ENCODE assay signal across 9 mouse cellular contexts in the genomic region with DNA sequence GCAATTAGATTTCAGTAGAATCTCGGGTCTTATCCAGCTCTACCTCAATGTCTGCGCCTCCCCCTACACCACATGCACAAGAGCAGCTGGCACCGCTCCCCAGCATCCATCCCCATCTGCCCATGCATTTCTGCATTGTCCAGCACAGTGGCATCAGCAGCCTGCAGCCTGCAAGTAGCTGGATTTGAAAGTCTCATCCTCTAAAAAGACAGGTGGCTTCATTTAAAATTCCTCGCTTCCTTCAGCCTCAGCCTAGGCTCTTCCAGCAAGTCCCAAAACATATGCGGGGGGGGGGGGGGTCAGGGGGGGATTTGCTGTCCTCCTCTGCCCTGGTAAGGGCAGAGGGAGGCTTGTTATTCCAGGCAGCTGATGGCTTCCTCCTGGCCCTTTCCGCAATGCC.
DNase-seq lines count a peak whose midpoint lies in the region; ATAC-seq and TF ChIP-seq lines count a peak whose summit lies in the region.
"Had no signal": no experiment of that assay in that cellular context is flagged by ENCODE, and none has a peak within 500 bp of the region (broad histone marks: within the 10 kb centered on the region; RNA-seq: fewer than 3 reads in every experiment).

No protein-coding gene starts in this region.

- 49% methylated on average over 6 of the region's 6 CpGs for WGBS in kidney, postnatal 0 days
- 48% methylated on average over 6 of the region's 6 CpGs for WGBS in embryonic facial prominence, embryonic 15.5 days

- no peak for ATAC-seq in kidney, postnatal 0 days (replicated peaks; ENCODE audit: low FRiP score, low read depth)
- peak; percentile 19 for ATAC-seq in embryonic facial prominence, embryonic 15.5 days (ENCODE audit: insufficient number of reproducible peaks, low FRiP score, low TSS enrichment, low read depth)

- H3K27me3 ChIP-seq in kidney, postnatal 0 days (ENCODE audit: insufficient read depth, low read length): no peaks in the 10 kb centered on the region
- no peaks in the 10 kb centered on the region for H3K27me3 ChIP-seq in embryonic facial prominence, embryonic 15.5 days

- no peak overlapping the region for H3K9ac ChIP-seq in kidney, postnatal 0 days (ENCODE audit: low read depth, low read length)
- no peak overlapping the region for H3K9ac ChIP-seq in embryonic facial prominence, embryonic 15.5 days

- DNase-seq in kidney, postnatal 0 days (ENCODE audit: low spot score): peak; percentile 40
- no peak for DNase-seq in kidney, postnatal 10 days
- DNase-seq in layer of hippocampus, adult 9-10 months (ENCODE audit: low spot score): peak; percentile 17
- peak; percentile 39 for DNase-seq in retina, postnatal 7 days (ENCODE audit: low read depth, low spot score)
- no peak for DNase-seq in gastrocnemius, postnatal 25 days
- DNase-seq in urinary bladder, postnatal 14 days (ENCODE audit: low spot score): no peak
- no peak for DNase-seq in MN1 (ENCODE audit: low spot score)
- DNase-seq: adrenal gland, postnatal 25 days had no signal

- H3K36me3 ChIP-seq in kidney, postnatal 0 days (ENCODE audit: insufficient read depth, low read length): no peaks in the 10 kb centered on the region
- H3K36me3 ChIP-seq in embryonic facial prominence, embryonic 15.5 days: no peaks in the 10 kb centered on the region

- H3K27ac ChIP-seq in kidney, postnatal 0 days: no peak overlapping the region
- no peak overlapping the region for H3K27ac ChIP-seq in embryonic facial prominence, embryonic 15.5 days (replicated peaks)

- no peaks in the 10 kb centered on the region for H3K4me1 ChIP-seq in kidney, postnatal 0 days (replicated peaks; ENCODE audit: insufficient read depth, low read length)
- peaks cover 10% of the 10 kb centered on the region; the same call in 1 of the 2 replicates for H3K4me1 ChIP-seq in embryonic facial prominence, embryonic 15.5 days

- no peak overlapping the region for H3K4me2 ChIP-seq in kidney, postnatal 0 days (ENCODE audit: low read length)
- no peak overlapping the region for H3K4me2 ChIP-seq in embryonic facial prominence, embryonic 15.5 days (replicated peaks)

- no peaks in the 10 kb centered on the region for H3K9me3 ChIP-seq in kidney, postnatal 0 days (replicated peaks; ENCODE audit: low read length)
- no peaks in the 10 kb centered on the region for H3K9me3 ChIP-seq in embryonic facial prominence, embryonic 15.5 days (replicated peaks)

- H3K4me3 ChIP-seq in kidney, postnatal 0 days (replicated peaks; ENCODE audit: low read depth, low read length): no peak overlapping the region
- H3K4me3 ChIP-seq in embryonic facial prominence, embryonic 15.5 days (replicated peaks): no peak overlapping the region

- TF ChIP-seq CTCF in kidney, postnatal 0 days (IDR thresholded peaks at IDR 0.05; ENCODE audit: low read depth): no peak

Comparison
In these comparisons a context has a peak if more than half of its experiments do, and no peak if none do; other contexts are left out.
1. DNase-seq: peak in kidney, postnatal 0 days (single experiment), layer of hippocampus, adult 9-10 months (single experiment) and retina, postnatal 7 days (single experiment); none in kidney, postnatal 10 days (single experiment), gastrocnemius, postnatal 25 days (single experiment), urinary bladder, postnatal 14 days (single experiment) and MN1 (single experiment).